Mouse (Mus musculus) forebrain, embryonic 15.5 days (tissue): ENCODE data around the gene Fam131c. TPM values are rescaled to one million over a fixed set of nuclear protein-coding genes. Genes with fewer than 3 reads are reported as not detected.

Source experiments
- ATAC-seq: fragments of 200-750 bp; cut with Nextera tagmentation; replicated peaks from 2 replicates; pipeline ENCODE4 v1.8.0; 2017; ENCODE audit warnings: mild to moderate bottlenecking, moderate TSS enrichment, moderate library complexity
- H3K27ac ChIP-seq: fragments of 300-500 bp; sonication (generic); replicated peaks from 2 replicates; pipeline ENCODE4 v1.5.1; 2015; ENCODE audit warnings: mild to moderate bottlenecking, inconsistent platforms
- H3K27me3 ChIP-seq: fragments of 300-500 bp; sonication (generic); 2 replicates; pipeline ENCODE4 v1.6.1; 2015; ENCODE audit warnings: inconsistent platforms
- H3K36me3 ChIP-seq: fragments of 300-500 bp; sonication (generic); 2 replicates; pipeline ENCODE4 v1.6.1; 2015; ENCODE audit warnings: mild to moderate bottlenecking, inconsistent platforms
- H3K4me1 ChIP-seq: fragments of 300-500 bp; sonication (generic); 2 replicates; pipeline ENCODE4 v1.6.1; 2015; ENCODE audit warnings: inconsistent platforms
- H3K4me2 ChIP-seq: fragments of 300-500 bp; sonication (generic); replicated peaks from 2 replicates; pipeline ENCODE4 v1.6.1; 2015; ENCODE audit warnings: mild to moderate bottlenecking, inconsistent platforms
- H3K4me3 ChIP-seq: fragments of 300-500 bp; sonication (generic); 2 replicates; pipeline ENCODE4 v1.5.1; 2015; ENCODE audit warnings: mild to moderate bottlenecking, inconsistent platforms
- H3K9ac ChIP-seq: fragments of 300-500 bp; sonication (generic); replicated peaks from 2 replicates; pipeline ENCODE4 v1.6.1; 2015; ENCODE audit warnings: mild to moderate bottlenecking, inconsistent platforms
- H3K9me3 ChIP-seq: fragments of 300-500 bp; sonication (generic); 2 replicates; pipeline ENCODE4 v1.6.1; 2016; ENCODE audit warnings: inconsistent platforms
- WGBS: fragments of 180-500 bp; shearing (Covaris S2); methylation state at CpG from one replicate; pipeline ENCODE4 v1.1.7; 2015; ENCODE audit warnings: mixed read lengths; 5-methylcytosine and 5-hydroxymethylcytosine counted together
- polyA plus RNA-seq: library from polyadenylated mRNA; unstranded; fragments of >200 nt; fragmentation: Nextera tagmentation; extraction: Ambion mirVana; gene quantifications from 2 replicates; pipeline ENCODE4 v1.2.1, GENCODE M21; 2015

Fam131c gene
- polyA plus RNA-seq, 1 experiment from 2014 or later: 13.8 TPM

GRCm38 (mm10) chr4:141419398-141420191, 51.6 kb downstream of the Fam131c start:
- Histone ChIP-seq H3K4me1 (no peaks in the 10 kb centered on the region), H3K9me3 (no peaks in the 10 kb centered on the region), H3K4me3 (no peak overlapping the region), H3K27me3 (no peaks in the 10 kb centered on the region; the same call in 1 of the 2 replicates), H3K9ac (no peak overlapping the region), H3K27ac (no peak overlapping the region), H3K4me2 (no peak overlapping the region), H3K36me3 (no peaks in the 10 kb centered on the region)
- no peak for ATAC-seq
- 73% methylated on average over 27 of the region's 27 CpGs for WGBS

GRCm38 (mm10) chr4:141420192-141420829, 52.3 kb downstream of the Fam131c start, which contains the start of gene Hspb7:
Gene Hspb7, plus strand, starts transcription at chr4:141420779.
- Histone ChIP-seq H3K36me3 (no peaks in the 10 kb centered on the region), H3K4me2 (no peak within 1 kb of the TSS), H3K4me1 (peaks cover 3% of the 10 kb centered on the region), H3K9ac (no peak within 1 kb of the TSS), H3K27me3 (no peaks in the 10 kb centered on the region; the same call in 1 of the 2 replicates), H3K27ac (no peak within 1 kb of the TSS), H3K9me3 (no peaks in the 10 kb centered on the region), H3K4me3 (no peak within 1 kb of the TSS)
- 64% methylated on average over 9 of the region's 9 CpGs for WGBS
- ATAC-seq: no peak

GRCm38 (mm10) chr4:141420886-141421285, 52.9 kb downstream of the Fam131c start:
- Histone ChIP-seq H3K27ac (no peak overlapping the region), H3K36me3 (no peaks in the 10 kb centered on the region), H3K9ac (no peak overlapping the region), H3K27me3 (no peaks in the 10 kb centered on the region; the same call in 1 of the 2 replicates), H3K4me1 (peaks cover 8% of the 10 kb centered on the region), H3K4me2 (no peak overlapping the region), H3K9me3 (no peaks in the 10 kb centered on the region), H3K4me3 (no peak overlapping the region)
- 61% methylated on average over 9 of the region's 9 CpGs for WGBS
- no peak for ATAC-seq

GRCm38 (mm10) chr4:141421423-141421822, 53.4 kb downstream of the Fam131c start:
- Histone ChIP-seq H3K9ac (no peak overlapping the region), H3K36me3 (no peaks in the 10 kb centered on the region), H3K9me3 (no peaks in the 10 kb centered on the region), H3K27ac (no peak overlapping the region), H3K4me1 (peaks cover 10% of the 10 kb centered on the region), H3K27me3 (no peaks in the 10 kb centered on the region; the same call in 1 of the 2 replicates), H3K4me3 (no peak overlapping the region), H3K4me2 (no peak overlapping the region)
- 71% methylated on average over 14 of the region's 14 CpGs for WGBS
- ATAC-seq: no peak

- Histone ChIP-seq H3K9ac (no peak overlapping the region), H3K9me3 (no peaks in the 10 kb centered on the region), H3K4me1 (peaks cover 10% of the 10 kb centered on the region), H3K27ac (no peak overlapping the region), H3K4me3 (no peak overlapping the region), H3K4me2 (no peak overlapping the region), H3K36me3 (no peaks in the 10 kb centered on the region), H3K27me3 (no peaks in the 10 kb centered on the region; the same call in 1 of the 2 replicates)
- ATAC-seq: no peak
- WGBS: 81% methylated on average over 5 of the region's 5 CpGs
Measured at GRCm38 (mm10) chr4:141422841-141423240, 54.8 kb downstream of the Fam131c start.

GRCm38 (mm10) chr4:141423288-141423687, 55.3 kb downstream of the Fam131c start:
- no peak overlapping the region for H3K9ac ChIP-seq
- peaks cover 10% of the 10 kb centered on the region for H3K4me1 ChIP-seq
- WGBS: 81% methylated on average over 5 of the region's 5 CpGs
- no peak overlapping the region for H3K27ac ChIP-seq
- no peaks in the 10 kb centered on the region for H3K9me3 ChIP-seq
- no peak overlapping the region for H3K4me3 ChIP-seq
- no peak for ATAC-seq
- H3K27me3 ChIP-seq: no peaks in the 10 kb centered on the region; the same call in 1 of the 2 replicates
- no peaks in the 10 kb centered on the region for H3K36me3 ChIP-seq
- H3K4me2 ChIP-seq: no peak overlapping the region

- H3K4me2 ChIP-seq: no peak overlapping the region
- H3K27ac ChIP-seq: no peak overlapping the region
- 87% methylated on average over 13 of the region's 13 CpGs for WGBS
- H3K4me1 ChIP-seq: peaks cover 10% of the 10 kb centered on the region
- no peak for ATAC-seq
- no peaks in the 10 kb centered on the region; the same call in 1 of the 2 replicates for H3K27me3 ChIP-seq
- H3K9ac ChIP-seq: no peak overlapping the region
- no peaks in the 10 kb centered on the region for H3K36me3 ChIP-seq
- no peaks in the 10 kb centered on the region for H3K9me3 ChIP-seq
- H3K4me3 ChIP-seq: no peak overlapping the region
Measured at GRCm38 (mm10) chr4:141423691-141424431, 55.8 kb downstream of the Fam131c start.

GRCm38 (mm10) chr4:141425484-141426479, 57.8 kb downstream of the Fam131c start:
- Histone ChIP-seq H3K4me2 (peak overlapping the region; percentile 81), H3K27me3 (no peaks in the 10 kb centered on the region; the same call in 1 of the 2 replicates), H3K4me1 (peaks cover 10% of the 10 kb centered on the region), H3K9me3 (no peaks in the 10 kb centered on the region), H3K27ac (no peak overlapping the region), H3K36me3 (no peaks in the 10 kb centered on the region), H3K9ac (peak overlapping the region; percentile 55), H3K4me3 (peak overlapping the region; percentile 49)
- 4% methylated on average over 35 of the region's 36 CpGs for WGBS
- peak; percentile 97 for ATAC-seq

- 83% methylated on average over 10 of the region's 10 CpGs for WGBS
- H3K27me3 ChIP-seq: no peaks in the 10 kb centered on the region; the same call in 1 of the 2 replicates
- H3K4me2 ChIP-seq: no peak overlapping the region; the same call in 1 of the 2 replicates
- H3K9ac ChIP-seq: no peak overlapping the region
- no peaks in the 10 kb centered on the region for H3K36me3 ChIP-seq
- no peak for ATAC-seq
- H3K4me1 ChIP-seq: peaks cover 10% of the 10 kb centered on the region
- no peak overlapping the region for H3K4me3 ChIP-seq
- no peak overlapping the region for H3K27ac ChIP-seq
- H3K9me3 ChIP-seq: no peaks in the 10 kb centered on the region
Measured at GRCm38 (mm10) chr4:141426796-141427745, 59.1 kb downstream of the Fam131c start.

GRCm38 (mm10) chr4:141427921-141428320, 59.9 kb downstream of the Fam131c start:
- Histone ChIP-seq H3K27ac (no peak overlapping the region), H3K9me3 (no peaks in the 10 kb centered on the region), H3K27me3 (no peaks in the 10 kb centered on the region; the same call in 1 of the 2 replicates), H3K9ac (no peak overlapping the region), H3K4me3 (no peak overlapping the region), H3K4me2 (no peak overlapping the region), H3K4me1 (peaks cover 10% of the 10 kb centered on the region), H3K36me3 (no peaks in the 10 kb centered on the region)
- no peak for ATAC-seq
- WGBS: 82% methylated on average over 13 of the region's 13 CpGs
